Mouse (Mus musculus) left cerebral cortex, adult 18-20 months (tissue): ENCODE measurements at regions not wholly inside any gene's neighbourhood (a gene's known extent, or its start where the extent isn't known, plus 50 kb on each side); places are given as distances from the start of the nearest gene placed in this dataset.
"Not testable (repeated sequence)": the region's sequence is repeated elsewhere in the genome, so short reads cannot be mapped to it uniquely, and the experiment has no call there.

Source experiments
- DNase-seq, 2 experiments: peaks; one replicate each; pipeline ENCODE4 v3.0.0; 2021 to 2022; ENCODE audit warnings: low spot score in 2 of 2, mixed read lengths in 1 of 2

DNA sequence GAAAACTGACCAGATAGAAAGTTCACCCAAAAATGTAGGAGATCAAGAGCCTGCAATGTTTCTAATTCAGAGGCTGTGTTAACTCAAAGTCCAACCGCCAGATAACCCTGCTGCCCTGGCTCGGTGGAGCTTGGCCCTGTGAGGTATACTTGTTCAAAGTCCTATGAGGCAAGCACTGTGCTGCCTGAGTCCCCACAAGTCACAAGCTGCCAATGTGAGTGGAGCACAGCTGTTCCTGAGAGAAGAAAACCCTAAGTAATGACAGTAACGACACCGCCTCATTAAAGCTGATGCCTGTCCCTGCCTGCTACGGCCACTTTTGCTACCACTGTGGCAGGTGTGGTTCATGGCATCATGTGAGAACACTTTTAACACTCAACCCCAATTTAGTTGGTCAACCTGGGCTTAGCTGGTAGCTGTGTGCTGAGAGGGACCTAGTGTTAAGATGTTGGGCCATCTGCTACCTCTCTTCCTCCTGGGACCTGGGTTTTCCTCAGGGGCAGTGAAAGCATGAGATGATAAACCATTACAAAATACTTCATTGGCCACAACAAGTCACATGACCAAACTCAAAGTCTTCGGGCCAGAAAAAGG, 178.2 kb upstream of the Afdn start:
- DNase-seq, result no peak

DNA sequence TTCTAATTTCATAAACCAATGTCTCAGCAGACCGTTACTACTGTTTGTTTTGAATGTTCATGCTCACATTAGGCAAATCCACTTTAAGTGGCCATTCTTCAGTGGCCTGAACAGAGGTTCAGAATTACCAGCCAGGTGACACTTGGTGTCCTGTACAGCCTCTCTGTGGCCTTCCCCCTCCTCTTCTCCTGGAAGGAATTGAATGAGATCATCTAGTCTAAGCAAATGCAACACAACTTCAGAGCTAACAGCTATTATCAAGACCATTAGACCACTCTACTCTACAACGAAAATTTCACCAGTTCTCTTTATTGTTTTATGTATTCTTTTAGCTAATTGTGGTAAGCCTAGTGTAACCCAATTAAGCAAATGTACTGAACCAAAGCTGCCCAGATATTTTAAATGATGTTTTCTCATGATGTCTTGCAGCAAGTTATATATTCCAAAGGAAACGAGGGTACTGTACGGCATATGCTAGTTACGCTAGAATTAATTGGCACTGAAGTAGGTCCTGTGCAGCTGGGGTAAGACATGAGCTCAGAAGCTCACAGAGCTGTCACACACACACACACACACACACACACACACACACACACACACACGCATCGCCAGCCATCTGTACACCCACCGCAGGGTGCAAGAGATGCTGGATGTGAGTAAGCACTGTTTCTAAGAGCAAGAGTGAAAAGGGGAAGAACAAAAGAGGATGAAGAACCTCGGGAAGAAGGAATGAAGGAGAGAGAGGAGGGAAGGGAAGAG, 176.7 kb upstream of the Afdn start:
- DNase-seq, result no peak

DNA sequence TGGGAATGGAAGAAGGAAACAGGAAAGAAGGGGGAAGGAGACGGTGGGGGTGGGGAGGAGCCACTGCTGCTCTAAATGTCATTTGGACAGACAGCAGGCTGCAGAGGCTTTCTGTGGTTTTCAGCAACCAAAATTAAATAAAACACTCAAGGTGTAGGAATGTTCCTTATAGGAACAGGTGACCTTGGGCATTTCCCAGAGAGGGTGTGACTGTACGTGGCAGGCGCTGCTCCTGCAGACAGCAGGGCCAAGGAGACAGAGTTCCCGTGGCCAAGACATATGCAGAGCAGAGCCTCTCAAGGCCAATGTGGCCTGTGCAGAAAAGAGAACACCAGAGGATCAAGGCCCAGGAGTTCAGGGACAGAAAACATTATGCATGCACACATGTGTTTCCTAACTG, 175.9 kb upstream of the Afdn start:
- DNase-seq, result no peak

DNA sequence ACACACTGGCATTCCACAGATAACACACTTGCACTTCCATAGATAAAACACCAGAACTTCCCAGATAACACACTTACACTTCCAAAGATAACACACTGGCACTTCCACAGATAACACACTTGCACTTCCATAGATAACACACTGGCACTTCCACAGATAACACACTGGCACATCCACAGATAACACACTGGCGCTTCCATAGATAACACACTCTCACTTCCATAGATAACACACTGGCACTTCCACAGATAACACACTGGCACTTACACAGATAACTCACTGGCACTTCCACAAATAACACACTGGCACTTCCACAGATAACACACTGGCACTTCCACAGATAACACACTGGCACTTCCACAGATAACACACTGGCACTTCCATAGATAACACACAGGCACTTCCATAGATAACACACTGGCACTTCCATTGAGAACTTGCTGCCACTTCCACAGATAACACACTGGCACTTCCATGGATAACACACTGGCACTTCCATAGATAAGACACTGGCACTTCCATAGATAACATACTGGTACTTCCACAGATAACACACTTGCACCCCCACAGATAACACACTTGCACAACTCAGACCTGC, 170.0 kb upstream of the Afdn start:
- DNase-seq, result not testable (repeated sequence)
